8 mouse cellular contexts compared by ENCODE assay signal in the genomic region with DNA sequence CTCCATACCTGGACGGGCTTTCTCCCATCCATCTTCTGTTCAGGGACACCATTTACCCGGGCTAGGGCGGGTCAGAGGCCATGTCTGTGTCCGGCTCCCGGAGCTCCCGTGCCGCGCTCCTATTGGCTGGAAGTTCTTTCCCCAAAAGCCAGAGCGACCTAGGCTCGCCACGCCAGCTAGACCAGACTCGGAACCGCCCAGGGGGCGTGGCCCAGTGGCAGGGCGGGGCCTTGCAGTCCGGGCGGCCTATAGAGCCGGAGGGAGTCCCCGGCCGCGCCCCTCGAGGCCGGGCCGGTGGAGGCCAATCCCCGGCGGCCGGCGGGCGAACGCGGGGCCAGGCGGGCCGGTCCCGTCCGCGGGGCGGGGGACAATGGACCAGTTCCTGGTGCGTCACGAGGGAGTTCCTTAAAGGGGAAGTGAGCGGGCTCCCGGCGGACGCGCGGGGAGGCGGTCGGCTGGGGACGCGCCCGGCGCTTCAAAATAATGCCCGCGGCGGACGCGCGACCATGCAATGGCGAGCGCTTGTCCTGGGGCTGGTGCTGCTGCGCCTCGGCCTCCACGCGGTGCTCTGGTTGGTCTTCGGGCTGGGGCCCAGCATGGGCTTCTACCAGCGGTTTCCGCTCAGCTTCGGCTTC. TPM values are rescaled to one million over a fixed set of nuclear protein-coding genes. Genes with fewer than 3 reads are reported as not detected.
DNase-seq lines count a peak whose midpoint lies in the region; ATAC-seq and TF ChIP-seq lines count a peak whose summit lies in the region.

A gene (plus strand): TSS at position 408 of the 635 bp plus-strand sequence.

- peaks cover 3% of the 10 kb centered on the region; the same call in 1 of the 2 replicates for H3K36me3 ChIP-seq in hindbrain, postnatal 0 days (ENCODE audit: insufficient read depth, low read length)

- peak within 1 kb of the TSS; percentile 97 for H3K27ac ChIP-seq in gastrocnemius, adult 2 months
- H3K27ac ChIP-seq in hindbrain, postnatal 0 days = peak within 1 kb of the TSS; percentile 74
- H3K27ac ChIP-seq in left cerebral cortex, adult 2 months = peak within 1 kb of the TSS; percentile 91

- H3K4me3 ChIP-seq in gastrocnemius, adult 2 months = peak within 1 kb of the TSS; percentile 94
- peak within 1 kb of the TSS; percentile 94 for H3K4me3 ChIP-seq in hindbrain, postnatal 0 days (ENCODE audit: low read length)
- peak within 1 kb of the TSS; percentile 76 for H3K4me3 ChIP-seq in left cerebral cortex, adult 2 months

- no peaks in the 10 kb centered on the region for H3K9me3 ChIP-seq in hindbrain, postnatal 0 days (ENCODE audit: low read length)

- peak within 1 kb of the TSS; percentile 80 for H3K4me2 ChIP-seq in hindbrain, postnatal 0 days (ENCODE audit: low read depth, low read length)

- peak; percentile 99 for DNase-seq in ZHBTc4 (ENCODE audit: low read depth, low spot score)
- peak; percentile 100 for DNase-seq in gastrocnemius, adult 2 months
- peak; percentile 96 for DNase-seq in hindbrain, postnatal 0 days (ENCODE audit: low spot score)
- DNase-seq in left cerebral cortex, adult 2 months (ENCODE audit: extremely low spot score in 1 of 2, low spot score in 2 of 2) = peak; percentile 93 to 94
- DNase-seq in right cerebral cortex, adult 2 months (ENCODE audit: low spot score in 2 of 2) = peak; percentile 91 to 93
- DNase-seq in urinary bladder, postnatal 14 days (ENCODE audit: low spot score) = peak; percentile 99

- peaks cover 11% of the 10 kb centered on the region for H3K4me1 ChIP-seq in hindbrain, postnatal 0 days (ENCODE audit: insufficient read depth, low read length)

- intact Hi-C loops in gastrocnemius, adult 2 months (cut with DNase I) = loop anchor here (1.0 kb wide), 1 partner anchor 45 kb away; a partner anchor contains a TSS
- intact Hi-C loops in left cerebral cortex, adult 2 months (cut with DNase I) = loop anchor here (2.0 kb wide), 1 partner anchor 46 kb away; a partner anchor contains a TSS

- TF ChIP-seq CTCF in gastrocnemius, adult 2 months (IDR thresholded peaks at IDR 0.05) = no peak
- TF ChIP-seq CTCF in hindbrain, postnatal 0 days (IDR thresholded peaks at IDR 0.05; ENCODE audit: low read depth) = no peak
- no peak; the same call in 1 of the 2 replicates for TF ChIP-seq CTCF in left cerebral cortex, adult 2 months (IDR thresholded peaks at IDR 0.05)

- WGBS in hindbrain, postnatal 0 days = under 1% methylated on average over 66 of the region's 67 CpGs

- H3K27me3 ChIP-seq in hindbrain, postnatal 0 days (ENCODE audit: insufficient read depth, low read length) = no peaks in the 10 kb centered on the region

- peak within 1 kb of the TSS; percentile 91 for H3K9ac ChIP-seq in hindbrain, postnatal 0 days (replicated peaks; ENCODE audit: low read length)

- peak; percentile 69 for ATAC-seq in common myeloid progenitor, adult 5-6 weeks (replicated peaks; ENCODE audit: low read depth, poor library complexity, severe bottlenecking)
- peak; percentile 96 for ATAC-seq in hindbrain, postnatal 0 days
- peak; percentile 72 for ATAC-seq in megakaryocyte, adult 5-6 weeks (ENCODE audit: poor library complexity, severe bottlenecking)

RNA-seq across cellular contexts. Expression of the gene that starts here (rescaled TPM):
- 23.2 and 41.7 TPM in 2 replicates for total RNA-seq in common myeloid progenitor, adult 5-6 weeks (2017)
- total RNA-seq in gastrocnemius, adult 2 months (2021) = 1 to 10 TPM; 5.4 to 6.7 TPM
- total RNA-seq in hindbrain, postnatal 0 days (2014; rRNA removed) = 12.6 and 13.4 TPM in 2 replicates
- polyA plus RNA-seq in hindbrain, postnatal 0 days (2015; fragmentation: Nextera tagmentation; extraction: Ambion mirVana) = 4.9 and 5.0 TPM in 2 replicates
- 10 to 100 TPM; 17.1 to 18.1 TPM for total RNA-seq in left cerebral cortex, adult 2 months (2021)
- total RNA-seq in megakaryocyte, adult 5-6 weeks (2015) = 133 and 149 TPM in 2 replicates
- 118 and 136 TPM in 2 replicates for total RNA-seq in megakaryocyte, adult 5-6 weeks (2017)

Comparison
In these comparisons a context has a peak if more than half of its experiments do, and no peak if none do; other contexts are left out.
1. Peak in every context shown above with its lines: DNase-seq, ATAC-seq, H3K4me3 ChIP-seq and H3K27ac ChIP-seq.